Mouse (Mus musculus): ENCODE measurements around the gene Pfkfb2. TPM values are rescaled to one million over a fixed set of nuclear protein-coding genes. Genes with fewer than 3 reads are reported as not detected.

Pfkfb2 gene
- polyA plus RNA-seq, 1 experiment, result 15.0 TPM

GRCm38 (mm10) chr1:130761597-130761996 lies 32.5 kb upstream of the Pfkfb2 start:
- Histone ChIP-seq H3K27ac (ENCODE audit: insufficient read depth, low read depth, low read length) (no peak overlapping the region), H3K4me3 (ENCODE audit: insufficient read depth, low read length) (no peak overlapping the region), H3K4me1 (ENCODE audit: control insufficient read depth, insufficient read depth, low read length) (no peaks in the 10 kb centered on the region)
- TF ChIP-seq POLR2A (IDR thresholded peaks at IDR 0.05; ENCODE audit: borderline replicate concordance, low read depth, low read length) (no peak), CTCF (IDR thresholded peaks at IDR 0.05; ENCODE audit: low read depth, low read length) (no peak)

GRCm38 (mm10) chr1:130759689-130760088 lies 30.6 kb upstream of the Pfkfb2 start:
- no peak overlapping the region for H3K4me3 ChIP-seq (ENCODE audit: insufficient read depth, low read length)
- H3K27ac ChIP-seq (ENCODE audit: insufficient read depth, low read depth, low read length), result no peak overlapping the region
- TF ChIP-seq POLR2A (IDR thresholded peaks at IDR 0.05; ENCODE audit: borderline replicate concordance, low read depth, low read length), result no peak
- TF ChIP-seq CTCF (IDR thresholded peaks at IDR 0.05; ENCODE audit: low read depth, low read length), result no peak
- no peaks in the 10 kb centered on the region for H3K4me1 ChIP-seq (ENCODE audit: control insufficient read depth, insufficient read depth, low read length)

- Histone ChIP-seq H3K4me1 (ENCODE audit: control insufficient read depth, insufficient read depth, low read length) (no peaks in the 10 kb centered on the region), H3K27ac (ENCODE audit: insufficient read depth, low read depth, low read length) (no peak overlapping the region), H3K4me3 (ENCODE audit: insufficient read depth, low read length) (no peak overlapping the region)
- TF ChIP-seq POLR2A (IDR thresholded peaks at IDR 0.05; ENCODE audit: borderline replicate concordance, low read depth, low read length) (no peak), CTCF (IDR thresholded peaks at IDR 0.05; ENCODE audit: low read depth, low read length) (no peak)
Observed at GRCm38 (mm10) chr1:130746819-130747218, 17.8 kb upstream of the Pfkfb2 start.

GRCm38 (mm10) chr1:130745591-130745990 lies 16.5 kb upstream of the Pfkfb2 start:
- H3K4me1 ChIP-seq (ENCODE audit: control insufficient read depth, insufficient read depth, low read length), result no peaks in the 10 kb centered on the region; the same call in 1 of the 2 replicates
- no peak overlapping the region for H3K4me3 ChIP-seq (ENCODE audit: insufficient read depth, low read length)
- H3K27ac ChIP-seq (ENCODE audit: insufficient read depth, low read depth, low read length), result no peak overlapping the region
- TF ChIP-seq POLR2A (IDR thresholded peaks at IDR 0.05; ENCODE audit: borderline replicate concordance, low read depth, low read length) (no peak), CTCF (IDR thresholded peaks at IDR 0.05; ENCODE audit: low read depth, low read length) (no peak)

- Histone ChIP-seq H3K4me1 (ENCODE audit: control insufficient read depth, insufficient read depth, low read length) (no peaks in the 10 kb centered on the region; the same call in 1 of the 2 replicates), H3K27ac (ENCODE audit: insufficient read depth, low read depth, low read length) (no peak overlapping the region)
- TF ChIP-seq POLR2A (IDR thresholded peaks at IDR 0.05; ENCODE audit: borderline replicate concordance, low read depth, low read length), result no peak
- no peak for TF ChIP-seq CTCF (IDR thresholded peaks at IDR 0.05; ENCODE audit: low read depth, low read length)
Observed at GRCm38 (mm10) chr1:130744961-130745360, 15.9 kb upstream of the Pfkfb2 start.

GRCm38 (mm10) chr1:130744217-130744616 lies 15.2 kb upstream of the Pfkfb2 start:
- Histone ChIP-seq H3K4me3 (ENCODE audit: insufficient read depth, low read length) (no peak overlapping the region), H3K27ac (ENCODE audit: insufficient read depth, low read depth, low read length) (no peak overlapping the region), H3K4me1 (ENCODE audit: control insufficient read depth, insufficient read depth, low read length) (no peaks in the 10 kb centered on the region; the same call in 1 of the 2 replicates)
- no peak for TF ChIP-seq POLR2A (IDR thresholded peaks at IDR 0.05; ENCODE audit: borderline replicate concordance, low read depth, low read length)
- no peak for TF ChIP-seq CTCF (IDR thresholded peaks at IDR 0.05; ENCODE audit: low read depth, low read length)

More at GRCm38 (mm10) chr1:130744961-130745360, 15.9 kb upstream of the Pfkfb2 start:
- H3K4me3 ChIP-seq (ENCODE audit: insufficient read depth, low read length), result no peak overlapping the region

- H3K4me1 ChIP-seq (ENCODE audit: control insufficient read depth, insufficient read depth, low read length), result no peaks in the 10 kb centered on the region; the same call in 1 of the 2 replicates
- TF ChIP-seq CTCF (IDR thresholded peaks at IDR 0.05; ENCODE audit: low read depth, low read length), result no peak
- H3K27ac ChIP-seq (ENCODE audit: insufficient read depth, low read depth, low read length), result no peak overlapping the region
- H3K4me3 ChIP-seq (ENCODE audit: insufficient read depth, low read length), result no peak overlapping the region
Observed at GRCm38 (mm10) chr1:130743775-130744174, 14.7 kb upstream of the Pfkfb2 start.

- Histone ChIP-seq H3K27ac (ENCODE audit: insufficient read depth, low read depth, low read length) (no peak overlapping the region), H3K4me3 (ENCODE audit: insufficient read depth, low read length) (no peak overlapping the region), H3K4me1 (ENCODE audit: control insufficient read depth, insufficient read depth, low read length) (no peaks in the 10 kb centered on the region; the same call in 1 of the 2 replicates)
- TF ChIP-seq CTCF (IDR thresholded peaks at IDR 0.05; ENCODE audit: low read depth, low read length), result no peak
- TF ChIP-seq POLR2A (IDR thresholded peaks at IDR 0.05; ENCODE audit: borderline replicate concordance, low read depth, low read length), result no peak
Observed at GRCm38 (mm10) chr1:130742201-130742600, 13.1 kb upstream of the Pfkfb2 start.

- Histone ChIP-seq H3K27ac (ENCODE audit: insufficient read depth, low read depth, low read length) (no peak overlapping the region), H3K4me3 (ENCODE audit: insufficient read depth, low read length) (no peak overlapping the region), H3K4me1 (ENCODE audit: control insufficient read depth, insufficient read depth, low read length) (no peaks in the 10 kb centered on the region; the same call in 1 of the 2 replicates)
- TF ChIP-seq POLR2A (IDR thresholded peaks at IDR 0.05; ENCODE audit: borderline replicate concordance, low read depth, low read length) (no peak), CTCF (IDR thresholded peaks at IDR 0.05; ENCODE audit: low read depth, low read length) (no peak)
Observed at GRCm38 (mm10) chr1:130740781-130741720, 12.0 kb upstream of the Pfkfb2 start.

GRCm38 (mm10) chr1:130740227-130740648 lies 11.2 kb upstream of the Pfkfb2 start:
- no peaks in the 10 kb centered on the region; the same call in 1 of the 2 replicates for H3K4me1 ChIP-seq (ENCODE audit: control insufficient read depth, insufficient read depth, low read length)
- H3K4me3 ChIP-seq (ENCODE audit: insufficient read depth, low read length), result no peak overlapping the region
- TF ChIP-seq POLR2A (IDR thresholded peaks at IDR 0.05; ENCODE audit: borderline replicate concordance, low read depth, low read length) (no peak), CTCF (IDR thresholded peaks at IDR 0.05; ENCODE audit: low read depth, low read length) (no peak)
- no peak overlapping the region for H3K27ac ChIP-seq (ENCODE audit: insufficient read depth, low read depth, low read length)

Measured in bone marrow macrophage, adult 2 months (primary cell).